26 mouse cellular contexts compared by ENCODE assay signal in the genomic region with DNA sequence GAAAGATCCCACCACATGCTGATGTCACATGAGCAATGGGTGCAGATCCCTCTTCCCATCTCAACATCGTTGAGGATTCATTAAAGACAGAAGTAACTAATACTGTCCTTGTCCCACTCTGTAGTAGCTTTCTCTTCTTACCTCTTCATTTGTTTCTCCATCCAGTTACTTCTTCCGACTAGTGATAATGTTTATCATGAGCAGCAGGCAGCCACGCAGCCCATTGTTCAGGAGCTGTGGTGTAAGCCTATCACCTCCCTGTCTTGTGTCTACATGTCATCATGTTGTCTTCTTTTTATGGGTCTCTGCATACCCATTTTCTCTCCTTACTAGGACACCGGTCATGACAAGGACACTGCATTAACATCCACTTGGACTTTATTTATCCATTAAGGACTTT.
A peak's percentile ranks its signal among the peaks of the same experiment; 100 is the strongest.
DNase-seq lines count a peak whose midpoint lies in the region; ATAC-seq lines count a peak whose summit lies in the region.
"Had no signal": no experiment of that assay in that cellular context is flagged by ENCODE, and none has a peak within 500 bp of the region (broad histone marks: within the 10 kb centered on the region; RNA-seq: fewer than 3 reads in every experiment).

No protein-coding gene starts in this region.

- peaks cover 98% of the 10 kb centered on the region for H3K4me1 ChIP-seq in megakaryocyte, embryonic 14.5 days
- H3K4me1 ChIP-seq in liver, embryonic 12.5 days, result peaks cover 60% of the 10 kb centered on the region
- H3K4me1 ChIP-seq in liver, embryonic 16.5 days (ENCODE audit: control insufficient read depth, low read depth, low read length), result peaks cover 30% of the 10 kb centered on the region
- H3K4me1 ChIP-seq: hindbrain, embryonic 12.5 days had no signal

- H3K27me3 ChIP-seq in megakaryocyte, embryonic 14.5 days (replicated peaks), result no peaks in the 10 kb centered on the region
- no peaks in the 10 kb centered on the region for H3K27me3 ChIP-seq in liver, embryonic 12.5 days (replicated peaks)
- H3K27me3 ChIP-seq in liver, embryonic 16.5 days (ENCODE audit: control insufficient read depth, insufficient read depth, low read depth, low read length), result no peaks in the 10 kb centered on the region
- H3K27me3 ChIP-seq: CH12.LX; embryonic facial prominence, embryonic 12.5 days; embryonic facial prominence, embryonic 15.5 days; forebrain, embryonic 15.5 days; hindbrain, embryonic 12.5 days; hindbrain, embryonic 15.5 days had no signal

- H3K4me3 ChIP-seq in megakaryocyte, embryonic 14.5 days (replicated peaks), result peak overlapping the region; percentile 51
- H3K4me3 ChIP-seq in liver, embryonic 12.5 days, result no peak overlapping the region
- H3K4me3 ChIP-seq in liver, embryonic 16.5 days (ENCODE audit: low read depth, low read length), result no peak overlapping the region
- H3K4me3 ChIP-seq: embryonic facial prominence, embryonic 12.5 days; embryonic facial prominence, embryonic 15.5 days; forebrain, embryonic 15.5 days; heart, adult 2 months; heart, embryonic 10.5 days; heart, embryonic 13.5 days; hindbrain, embryonic 12.5 days; hindbrain, embryonic 15.5 days had no signal

- peaks cover 11% of the 10 kb centered on the region for H3K9me3 ChIP-seq in megakaryocyte, embryonic 14.5 days
- no peaks in the 10 kb centered on the region for H3K9me3 ChIP-seq in liver, embryonic 12.5 days (replicated peaks)
- H3K9me3 ChIP-seq in liver, embryonic 16.5 days (replicated peaks; ENCODE audit: control insufficient read depth, low read length), result no peaks in the 10 kb centered on the region
- H3K9me3 ChIP-seq: embryonic facial prominence, embryonic 12.5 days; embryonic facial prominence, embryonic 15.5 days; forebrain, embryonic 15.5 days; G1E; heart, embryonic 10.5 days; heart, embryonic 13.5 days; hindbrain, embryonic 12.5 days; hindbrain, embryonic 15.5 days had no signal

- H3K36me3 ChIP-seq in megakaryocyte, embryonic 14.5 days (replicated peaks; ENCODE audit: low read length), result peaks cover 87% of the 10 kb centered on the region
- no peaks in the 10 kb centered on the region for H3K36me3 ChIP-seq in liver, embryonic 12.5 days
- H3K36me3 ChIP-seq in liver, embryonic 16.5 days (ENCODE audit: control insufficient read depth, insufficient read depth), result no peaks in the 10 kb centered on the region
- H3K36me3 ChIP-seq: embryonic facial prominence, embryonic 12.5 days; embryonic facial prominence, embryonic 15.5 days; forebrain, embryonic 15.5 days; G1E; heart, embryonic 10.5 days; heart, embryonic 13.5 days; hindbrain, embryonic 12.5 days; hindbrain, embryonic 15.5 days had no signal

- H3K4me2 ChIP-seq in liver, embryonic 12.5 days, result no peak overlapping the region
- no peak overlapping the region for H3K4me2 ChIP-seq in liver, embryonic 16.5 days (ENCODE audit: low read depth, low read length)
- H3K4me2 ChIP-seq: embryonic facial prominence, embryonic 12.5 days; embryonic facial prominence, embryonic 15.5 days; forebrain, embryonic 15.5 days; heart, embryonic 13.5 days; hindbrain, embryonic 12.5 days; hindbrain, embryonic 15.5 days had no signal

- no peak for DNase-seq in kidney, adult 8-10 months
- no peak for DNase-seq in heart, adult 11 months
- DNase-seq in c-Kit-positive CD71-positive TER-119-positive erythroid progenitor cells, embryonic 14.5 days (ENCODE audit: low spot score), result no peak
- DNase-seq: adrenal gland, adult 8-10 months; adrenal gland, postnatal 25 days; B cell, adult 2 months; cerebellum, adult 18-20 months; cerebellum, adult 9-11 months; cerebellum, postnatal 25 days; gastrocnemius, postnatal 25 days; heart, adult 2 months; heart, postnatal 14 days had no signal

- no peak overlapping the region for H3K9ac ChIP-seq in liver, embryonic 12.5 days
- H3K9ac ChIP-seq in liver, embryonic 16.5 days (ENCODE audit: low read depth, low read length), result no peak overlapping the region
- H3K9ac ChIP-seq: embryonic facial prominence, embryonic 12.5 days; embryonic facial prominence, embryonic 15.5 days; forebrain, embryonic 15.5 days; heart, embryonic 13.5 days; hindbrain, embryonic 12.5 days; hindbrain, embryonic 15.5 days had no signal

- no peak overlapping the region for H3K27ac ChIP-seq in liver, embryonic 12.5 days
- no peak overlapping the region for H3K27ac ChIP-seq in liver, embryonic 16.5 days (ENCODE audit: low read length)
- H3K27ac ChIP-seq: embryonic facial prominence, embryonic 12.5 days; embryonic facial prominence, embryonic 15.5 days; forebrain, embryonic 15.5 days; heart, adult 2 months; heart, embryonic 10.5 days; heart, embryonic 13.5 days; hindbrain, embryonic 12.5 days; hindbrain, embryonic 15.5 days had no signal

- 32% methylated on average over 4 of the region's 4 CpGs for WGBS in liver, embryonic 12.5 days (ENCODE audit: insufficient replicate concordance)
- whole genome bisulfite sequencing in liver, embryonic 16.5 days (ENCODE audit: insufficient replicate concordance), result 18% methylated on average over 4 of the region's 4 CpGs

- no peak for ATAC-seq in megakaryocyte, adult 5-6 weeks (ENCODE audit: poor library complexity, severe bottlenecking)
- peak; percentile 31; the same call in 1 of the 2 replicates for ATAC-seq in liver, embryonic 12.5 days
- 0 out of 2 replicates have a peak, but pooled peaks have one; percentile 14 for ATAC-seq in liver, embryonic 16.5 days (ENCODE audit: low read depth)
- ATAC-seq: activated CD4-positive, CD25-positive, alpha-beta regulatory T cell, adult 4 months; forebrain, embryonic 15.5 days had no signal
